Mouse (Mus musculus) cerebellum, postnatal 36 days (tissue): ENCODE data around the gene Hpse2.
A peak's percentile ranks its signal among the peaks of the same experiment; 100 is the strongest.

Experiments used
- DNase-seq, 2 experiments: peaks; one replicate each; pipeline ENCODE4 v3.0.0; 2021 to 2022; ENCODE audit warnings: mixed read lengths in 2 of 2

The Hpse2 gene

DNA sequence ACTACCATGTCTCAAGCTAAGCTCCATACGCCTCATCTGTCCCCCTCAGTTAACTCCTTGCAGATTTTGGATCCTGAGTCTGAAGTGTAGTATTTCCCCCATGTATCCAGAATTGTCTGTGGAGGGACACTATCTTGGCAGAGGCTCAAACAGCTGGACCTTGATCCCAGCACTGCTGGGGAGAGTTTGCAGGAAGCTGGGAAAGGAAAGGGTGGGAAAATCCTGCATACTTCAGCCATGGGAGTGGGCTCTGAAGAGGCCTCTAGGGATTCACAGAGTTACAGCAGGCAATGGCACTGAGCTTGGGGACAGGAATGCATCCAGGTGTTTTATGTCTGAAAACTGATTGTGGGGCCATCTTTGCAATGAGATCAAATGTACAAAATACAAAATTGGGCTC is 450.6 kb downstream of the Hpse2 start:
- no peak for DNase-seq

GRCm38 (mm10) chr19:42936661-42937193 is 451.4 kb downstream of the Hpse2 start:
- DNase-seq = no peak

DNA sequence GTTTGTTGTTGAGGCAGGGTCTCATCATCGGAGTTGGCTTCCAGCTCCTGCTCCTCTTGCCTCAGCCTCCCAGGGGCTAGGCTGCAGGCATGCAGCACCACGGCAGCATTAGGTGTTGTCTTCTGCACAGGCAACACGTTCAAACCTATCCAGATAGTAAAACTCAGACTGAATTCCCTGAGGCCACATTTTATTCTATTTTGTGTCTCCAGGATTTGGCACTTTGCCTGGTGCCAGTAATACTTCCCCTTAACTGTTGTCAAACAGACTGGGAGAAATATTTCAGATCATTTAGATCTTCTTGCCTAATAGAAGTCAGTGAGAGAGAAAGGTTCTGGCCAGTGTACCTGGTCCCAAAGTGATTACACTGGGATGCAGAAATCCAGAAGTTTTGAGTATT is 458.5 kb downstream of the Hpse2 start:
- DNase-seq = no peak

DNA sequence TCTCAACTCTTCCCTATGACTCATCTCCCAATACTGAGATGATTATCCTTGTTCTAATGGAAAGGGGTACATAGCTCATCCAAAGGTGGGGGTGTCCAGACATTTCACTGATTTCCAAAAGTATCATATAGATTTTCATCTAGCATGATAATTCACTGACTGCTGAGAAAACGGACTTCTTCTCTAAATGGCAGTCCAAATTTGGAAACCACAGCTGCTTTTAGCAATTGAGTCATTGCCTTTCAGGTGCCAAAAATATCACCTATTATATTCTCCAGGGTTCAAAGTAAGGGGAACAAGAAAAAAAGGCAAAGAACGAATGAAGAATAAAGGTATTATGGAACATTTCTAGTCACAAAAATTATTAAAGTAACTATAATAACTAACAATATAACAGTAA is 459.9 kb downstream of the Hpse2 start:
- DNase-seq = no peak

DNA sequence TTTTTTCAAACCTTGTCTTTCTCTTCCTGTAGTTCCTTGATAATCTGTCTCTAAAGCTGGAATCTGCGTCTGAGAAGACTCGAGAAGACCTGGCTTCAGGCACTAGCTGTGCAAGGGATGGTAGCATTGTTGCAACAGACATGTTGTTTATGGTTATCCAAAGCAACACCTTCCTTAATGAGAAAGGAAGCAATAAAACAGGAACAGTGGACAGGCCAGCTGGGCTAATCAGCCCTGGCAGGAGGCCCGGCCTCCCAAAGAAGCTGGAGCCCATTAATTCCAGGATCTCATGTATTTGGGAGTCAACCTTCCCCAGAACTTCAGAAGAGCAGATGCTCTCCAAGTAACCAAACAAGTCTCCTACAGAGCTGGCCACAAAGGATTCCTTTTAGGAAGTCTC is 465.5 kb downstream of the Hpse2 start:
- no peak for DNase-seq

DNA sequence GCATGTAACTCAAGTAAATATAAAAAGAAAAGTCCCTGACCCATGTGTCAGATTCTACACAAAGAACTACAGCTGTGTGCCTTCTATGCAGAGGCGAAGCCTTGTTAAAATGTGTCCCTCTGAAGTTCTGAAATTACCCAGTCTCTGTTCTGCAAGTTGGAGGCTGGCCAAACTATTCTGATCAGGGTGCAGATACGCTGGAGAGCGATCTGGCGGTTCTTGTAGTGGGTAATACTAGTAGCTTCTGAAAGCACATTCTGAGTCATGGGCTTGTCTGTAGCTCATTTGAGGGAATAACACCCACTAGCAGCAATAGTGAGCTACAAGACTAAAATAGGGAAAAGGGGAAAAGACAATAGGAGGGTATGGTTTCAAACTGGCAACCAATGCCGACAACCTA is 474.5 kb downstream of the Hpse2 start:
- no peak for DNase-seq

DNA sequence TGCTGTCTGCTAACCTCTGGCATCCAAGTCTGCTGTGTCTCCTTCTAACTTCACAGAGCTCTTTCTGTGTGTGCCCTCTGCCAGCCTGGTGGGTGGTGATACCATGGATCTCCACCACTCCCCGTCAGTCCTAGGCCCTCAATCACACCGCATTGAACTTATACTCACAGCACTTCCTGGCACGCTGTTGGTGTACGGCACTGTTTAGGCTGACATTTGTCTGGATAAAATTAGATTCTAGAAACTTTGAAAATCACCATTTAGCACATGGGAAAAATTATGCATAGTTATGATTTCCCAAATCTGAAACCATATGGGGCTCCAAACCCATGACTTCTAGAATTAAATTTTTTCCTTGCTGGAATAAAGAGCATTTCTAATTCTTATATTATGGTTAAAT is 478.4 kb downstream of the Hpse2 start:
- DNase-seq = no peak

- no peak for DNase-seq
These were observed 479.6 kb downstream of the Hpse2 start for GRCm38 (mm10) chr19:42908553-42908952.

DNA sequence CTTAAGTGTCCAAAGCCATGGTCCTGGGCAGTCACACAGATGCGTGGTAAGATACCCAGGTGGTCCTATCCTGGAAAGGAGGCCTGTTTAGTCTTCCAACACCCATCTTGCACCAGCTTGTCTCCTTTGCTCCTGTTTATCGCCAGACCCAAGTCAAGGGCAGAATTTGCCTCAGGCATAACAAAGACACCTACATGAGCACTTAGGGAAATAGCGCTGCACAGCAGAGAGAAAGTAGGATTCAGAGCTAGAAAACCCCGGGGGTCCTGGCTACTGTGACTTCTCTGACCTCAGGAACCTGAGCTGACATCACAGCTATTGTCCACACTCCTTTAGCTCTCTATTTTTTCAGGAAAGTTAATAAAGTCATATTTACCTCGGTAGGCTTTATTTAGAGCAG is 481.8 kb downstream of the Hpse2 start:
- DNase-seq = no peak

GRCm38 (mm10) chr19:42904726-42905125 is 483.4 kb downstream of the Hpse2 start:
- no peak for DNase-seq

GRCm38 (mm10) chr19:42904240-42904639 is 483.9 kb downstream of the Hpse2 start:
- DNase-seq = no peak

DNA sequence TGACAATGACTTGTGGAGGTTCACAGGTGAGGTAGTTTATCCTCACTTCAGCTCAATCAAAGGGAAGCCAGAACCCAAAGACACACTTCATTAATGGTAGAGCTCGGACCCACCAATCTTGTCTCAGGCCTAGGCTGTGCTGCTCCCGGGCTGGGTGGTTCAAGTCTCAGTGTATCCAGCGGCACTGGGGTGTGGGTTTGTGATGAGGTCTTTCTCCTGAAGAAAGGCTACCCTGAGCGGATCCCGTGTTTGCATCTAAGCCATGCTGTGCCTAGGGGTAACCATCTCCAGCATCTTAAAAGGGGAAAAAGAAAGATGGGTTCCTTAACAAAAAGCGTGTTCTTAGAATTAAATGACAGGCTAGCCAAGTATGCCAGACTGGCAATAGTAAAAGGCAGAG is 484.3 kb downstream of the Hpse2 start:
- DNase-seq = no peak

DNA sequence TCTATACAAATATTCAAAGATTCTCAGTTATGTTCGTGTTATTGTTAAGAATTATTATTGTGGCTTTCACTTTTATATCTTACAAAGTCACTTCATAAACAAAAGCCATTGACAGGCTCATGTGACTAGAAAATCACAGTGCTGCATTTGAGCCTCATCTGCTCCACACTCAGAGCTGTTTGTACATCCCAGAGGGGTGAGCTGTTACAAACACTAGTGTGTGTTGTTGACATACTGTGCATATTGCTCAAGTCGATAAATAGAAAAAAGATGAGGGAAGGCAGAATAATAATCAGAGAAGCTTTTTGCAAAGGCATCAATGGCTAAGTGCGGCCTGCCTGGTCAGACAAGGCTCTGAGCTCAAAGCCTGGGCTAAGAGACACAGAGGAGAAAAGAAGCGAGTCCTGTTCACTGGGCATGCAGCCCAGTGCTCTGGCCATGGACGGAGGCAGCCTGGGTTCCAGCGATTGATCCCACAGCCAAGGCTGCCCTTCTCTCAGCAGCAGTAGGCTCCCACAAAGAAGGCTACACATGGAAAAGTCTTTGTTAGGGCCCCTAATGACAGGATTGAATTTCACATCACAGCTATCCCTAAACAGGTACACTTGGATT is 485.6 kb downstream of the Hpse2 start:
- peak in 1 of 2 experiments; percentile 5 for DNase-seq

DNA sequence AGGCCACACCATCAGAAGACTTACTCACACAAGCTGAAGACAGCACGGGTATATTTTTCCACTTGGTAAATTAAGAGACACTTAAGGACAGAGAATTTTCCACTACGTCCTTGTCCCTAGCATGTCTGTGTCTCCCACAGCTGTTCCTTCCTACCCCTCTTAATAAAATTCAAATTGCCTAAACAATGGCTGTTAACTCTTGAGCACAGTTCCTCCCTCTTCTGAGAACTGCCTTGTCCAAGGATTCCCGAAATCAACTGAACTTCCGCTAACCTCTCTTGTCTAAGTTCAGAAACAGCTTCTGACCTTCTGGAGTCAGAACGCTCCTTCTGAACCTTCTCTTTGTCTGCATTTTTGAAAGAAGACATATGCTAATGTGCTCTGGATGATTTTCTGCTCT is 496.6 kb downstream of the Hpse2 start:
- DNase-seq = no peak

DNA sequence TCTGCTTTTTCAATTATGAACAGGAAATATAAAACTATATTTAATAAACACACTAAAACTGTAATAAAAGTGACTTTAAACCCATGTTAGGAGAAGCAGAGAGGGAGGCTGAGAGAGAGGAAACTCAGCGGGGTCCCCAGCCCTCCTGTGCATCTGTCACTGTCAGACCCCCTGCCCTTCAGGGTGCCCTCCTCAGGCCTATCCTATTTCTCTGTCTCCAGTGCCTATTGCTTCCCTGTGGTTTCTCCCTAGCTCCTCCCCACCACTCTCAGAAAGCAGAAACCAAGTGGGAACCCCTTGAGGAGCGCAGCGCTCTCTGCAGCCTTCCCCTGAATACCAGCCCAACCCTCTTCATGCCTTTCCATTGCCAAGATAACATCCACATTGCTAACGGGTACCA is 510.5 kb downstream of the Hpse2 start:
- no peak for DNase-seq

- DNase-seq = no peak
These were observed 511.6 kb downstream of the Hpse2 start for GRCm38 (mm10) chr19:42876563-42876962.

GRCm38 (mm10) chr19:42869663-42870530 is 518.3 kb downstream of the Hpse2 start:
- no peak for DNase-seq

DNA sequence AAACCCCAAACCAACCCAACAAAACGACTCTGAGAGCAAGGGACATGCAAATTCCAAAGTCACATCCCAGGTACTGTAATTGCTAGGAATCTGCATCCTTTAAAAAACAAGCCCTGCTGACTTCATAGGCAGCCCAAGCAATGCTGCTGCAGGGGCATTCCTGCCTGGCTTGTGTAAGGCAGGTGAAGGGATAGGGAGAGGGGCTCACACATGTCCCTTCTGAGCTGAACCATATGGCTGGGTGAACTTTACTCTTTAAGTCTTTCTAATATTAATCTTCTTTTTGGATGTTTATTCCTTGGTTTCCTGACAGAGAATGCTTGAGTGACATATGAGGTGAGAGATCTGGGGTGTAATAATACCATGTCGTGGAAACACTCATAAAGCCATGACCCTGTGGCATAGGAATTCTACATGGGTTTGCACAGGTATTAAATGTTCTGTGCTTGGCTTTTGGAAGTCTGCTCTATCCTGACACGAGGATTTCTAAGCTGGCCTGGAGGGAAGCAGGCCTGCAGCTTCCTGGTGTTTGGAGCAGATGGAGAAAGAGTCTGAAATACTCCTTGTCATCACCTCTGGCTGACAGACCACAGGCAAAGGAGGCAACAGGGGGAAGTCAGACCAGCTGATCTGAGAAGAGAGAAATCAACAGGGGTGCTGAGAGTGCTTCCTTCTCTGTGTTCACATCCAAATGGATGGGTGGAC is 519.0 kb downstream of the Hpse2 start:
- DNase-seq = no peak

GRCm38 (mm10) chr19:42863013-42863412 is 525.1 kb downstream of the Hpse2 start:
- DNase-seq = no peak

GRCm38 (mm10) chr19:42857096-42857495 is 531.1 kb downstream of the Hpse2 start:
- DNase-seq = no peak

DNA sequence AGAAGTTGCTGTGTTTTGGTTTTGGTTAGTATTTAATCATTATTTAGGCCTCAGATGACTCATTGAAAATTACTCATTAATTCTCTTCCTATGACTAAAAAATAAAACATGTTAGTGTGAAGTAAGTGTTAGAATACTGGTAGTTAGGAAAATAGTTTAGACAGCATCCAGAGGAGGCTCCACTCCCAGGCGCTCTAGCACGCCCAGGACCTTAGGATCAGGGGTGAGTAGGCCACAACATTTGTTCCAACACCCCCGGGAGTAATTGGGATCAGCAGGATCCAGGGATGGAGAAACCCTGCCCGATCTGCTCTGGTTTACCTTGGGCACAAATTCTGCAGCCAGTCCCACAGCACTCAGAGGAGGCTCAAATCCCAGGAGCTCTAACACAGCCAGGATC is 532.5 kb downstream of the Hpse2 start:
- DNase-seq = no peak

- DNase-seq = no peak
These were observed 537.7 kb downstream of the Hpse2 start for GRCm38 (mm10) chr19:42850444-42850843.

DNA sequence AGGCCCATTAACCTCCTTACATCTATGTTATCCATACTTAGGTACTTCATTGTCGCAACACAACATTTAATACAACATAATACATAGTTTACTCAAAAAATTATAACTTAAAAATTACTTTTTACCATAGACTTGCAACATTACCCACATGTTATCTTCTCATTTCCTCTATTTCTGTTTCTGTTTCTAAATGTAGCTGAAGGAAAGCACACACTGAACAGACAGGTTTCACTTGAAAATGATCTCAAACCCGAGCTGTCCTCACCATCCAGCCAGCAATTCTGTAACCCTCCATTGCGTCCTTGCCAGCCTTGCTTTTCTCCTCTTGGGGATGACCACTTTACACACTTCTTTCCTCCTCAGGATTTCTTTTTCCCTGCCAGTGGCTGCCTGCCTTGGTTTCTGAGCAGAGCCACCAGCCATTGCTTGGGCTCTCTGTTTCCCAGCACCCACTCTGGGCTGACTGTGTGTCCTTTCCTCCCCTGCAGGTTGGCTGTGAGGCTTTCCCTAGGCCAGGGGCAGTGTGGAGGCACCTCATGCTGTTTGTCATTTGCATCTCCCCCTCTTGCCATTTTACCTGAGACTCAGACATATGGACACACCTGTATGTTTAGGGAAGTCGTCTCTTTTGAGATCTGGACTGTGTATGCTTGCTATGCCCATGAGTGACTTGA is 548.4 kb downstream of the Hpse2 start:
- DNase-seq = no peak
